Comparison of ENCODE assay signal across 25 mouse cellular contexts in the genomic region with DNA sequence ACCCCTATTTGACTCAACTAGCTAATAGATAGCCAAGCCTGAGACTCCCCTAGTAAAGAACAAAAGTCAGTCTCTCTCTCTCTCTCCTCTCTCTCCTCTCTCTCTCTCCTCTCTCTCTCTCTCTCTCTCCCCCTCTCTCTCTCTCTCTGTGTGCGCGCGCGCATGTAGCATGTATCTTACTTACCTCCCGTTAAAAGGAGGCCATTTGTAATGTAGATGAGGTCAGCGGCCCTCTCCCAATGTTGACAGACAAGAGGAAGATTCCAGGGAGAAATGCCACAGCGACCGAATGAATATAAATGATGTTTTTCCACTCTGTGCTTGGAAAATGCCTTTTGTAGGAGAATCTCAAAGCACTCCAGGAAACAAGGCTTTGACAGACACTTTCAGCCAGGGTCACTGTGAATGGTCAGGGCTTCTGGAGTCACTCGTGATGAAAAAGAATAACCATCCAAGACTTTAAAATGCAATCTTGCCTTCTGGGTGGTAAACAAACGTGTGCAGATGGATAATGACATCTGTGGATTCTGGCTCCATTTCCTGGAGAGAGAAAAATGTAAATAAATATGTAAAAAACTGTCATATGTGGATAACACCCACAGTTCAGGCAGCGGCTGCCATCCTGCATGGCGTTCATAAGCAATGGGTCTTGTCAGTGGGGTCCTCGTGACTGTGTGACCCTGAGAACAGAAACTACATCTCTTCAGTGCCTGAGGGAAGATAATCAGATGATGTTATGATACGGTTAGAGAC. TPM values are rescaled to one million over a fixed set of nuclear protein-coding genes. Genes with fewer than 3 reads are reported as not detected.
DNase-seq lines count a peak whose midpoint lies in the region; ATAC-seq and TF ChIP-seq lines count a peak whose summit lies in the region.
"Had no signal": no experiment of that assay in that cellular context is flagged by ENCODE, and none has a peak within 500 bp of the region (broad histone marks: within the 10 kb centered on the region; RNA-seq: fewer than 3 reads in every experiment).

No protein-coding gene starts in this region.

- H3K36me3 ChIP-seq in intestine, embryonic 14.5 days (ENCODE audit: control insufficient read depth, insufficient read depth, low read length) = no peaks in the 10 kb centered on the region
- no peaks in the 10 kb centered on the region for H3K36me3 ChIP-seq in intestine, postnatal 0 days (ENCODE audit: control insufficient read depth, insufficient read depth)
- H3K36me3 ChIP-seq in stomach, embryonic 14.5 days (ENCODE audit: control insufficient read depth, insufficient read depth, low read length) = no peaks in the 10 kb centered on the region
- H3K36me3 ChIP-seq in stomach, postnatal 0 days (ENCODE audit: control insufficient read depth, insufficient read depth, low read length) = no peaks in the 10 kb centered on the region
- H3K36me3 ChIP-seq in hindbrain, embryonic 15.5 days = no peaks in the 10 kb centered on the region
- H3K36me3 ChIP-seq: limb, embryonic 15.5 days had no signal

- H3K4me3 ChIP-seq in intestine, embryonic 14.5 days (ENCODE audit: low read depth, low read length) = no peak overlapping the region
- no peak overlapping the region for H3K4me3 ChIP-seq in intestine, postnatal 0 days (ENCODE audit: low read depth, low read length)
- H3K4me3 ChIP-seq in stomach, embryonic 14.5 days (ENCODE audit: low read depth, low read length) = no peak overlapping the region
- H3K4me3 ChIP-seq in stomach, postnatal 0 days (ENCODE audit: low read depth, low read length) = no peak overlapping the region
- no peak overlapping the region for H3K4me3 ChIP-seq in hindbrain, embryonic 15.5 days
- H3K4me3 ChIP-seq: limb, embryonic 15.5 days had no signal

- no peak for DNase-seq in intestine, embryonic 14.5 days (ENCODE audit: low spot score)
- no peak for DNase-seq in stomach, postnatal 0 days (ENCODE audit: low spot score)
- DNase-seq: adrenal gland, postnatal 36 days; cerebellum, adult 9-10 months; gastrocnemius, postnatal 25 days; kidney, adult 9 months; layer of hippocampus, postnatal 36 days; liver, postnatal 0 days; right cerebral cortex, adult 18-20 months had no signal

- H3K4me1 ChIP-seq in intestine, embryonic 14.5 days (replicated peaks; ENCODE audit: control insufficient read depth, insufficient read depth, low read length) = no peaks in the 10 kb centered on the region; the same call in 1 of the 2 replicates
- no peaks in the 10 kb centered on the region for H3K4me1 ChIP-seq in intestine, postnatal 0 days (replicated peaks; ENCODE audit: control insufficient read depth, insufficient read depth, low read length)
- 0 out of 2 replicates have a peak, but pooled peaks cover 5% of the 10 kb centered on the region for H3K4me1 ChIP-seq in stomach, embryonic 14.5 days (ENCODE audit: control insufficient read depth, insufficient read depth, low read length)
- H3K4me1 ChIP-seq in stomach, postnatal 0 days (replicated peaks; ENCODE audit: control insufficient read depth, insufficient read depth) = no peaks in the 10 kb centered on the region
- H3K4me1 ChIP-seq in hindbrain, embryonic 15.5 days (replicated peaks) = peaks cover 6% of the 10 kb centered on the region; the same call in 1 of the 2 replicates
- H3K4me1 ChIP-seq: limb, embryonic 15.5 days had no signal

- H3K9me3 ChIP-seq in intestine, embryonic 14.5 days (ENCODE audit: control insufficient read depth, low read length) = no peaks in the 10 kb centered on the region
- H3K9me3 ChIP-seq in intestine, postnatal 0 days (ENCODE audit: control insufficient read depth) = no peaks in the 10 kb centered on the region
- H3K9me3 ChIP-seq in stomach, embryonic 14.5 days (ENCODE audit: control insufficient read depth, low read depth, low read length) = no peaks in the 10 kb centered on the region
- H3K9me3 ChIP-seq in stomach, postnatal 0 days (ENCODE audit: control insufficient read depth, low read length) = no peaks in the 10 kb centered on the region
- H3K9me3 ChIP-seq in hindbrain, embryonic 15.5 days = no peaks in the 10 kb centered on the region
- H3K9me3 ChIP-seq: limb, embryonic 15.5 days had no signal

- no peak for TF ChIP-seq EP300 in stomach, postnatal 0 days (optimal IDR thresholded peaks at IDR 0.05)

- 0 out of 2 replicates have a peak overlapping the region, but pooled peaks have one; percentile 1 for H3K27ac ChIP-seq in intestine, embryonic 14.5 days (ENCODE audit: low read depth)
- no peak overlapping the region for H3K27ac ChIP-seq in intestine, postnatal 0 days (ENCODE audit: low read depth, low read length)
- H3K27ac ChIP-seq in stomach, embryonic 14.5 days (ENCODE audit: low read length) = peak overlapping the region; percentile 21; the same call in 1 of the 2 replicates
- H3K27ac ChIP-seq in stomach, postnatal 0 days (replicated peaks) = no peak overlapping the region
- H3K27ac ChIP-seq in hindbrain, embryonic 15.5 days (replicated peaks) = no peak overlapping the region
- H3K27ac ChIP-seq: limb, embryonic 15.5 days had no signal

- no peak overlapping the region for H3K4me2 ChIP-seq in intestine, embryonic 14.5 days (ENCODE audit: low read length)
- H3K4me2 ChIP-seq in intestine, postnatal 0 days (replicated peaks; ENCODE audit: low read depth) = no peak overlapping the region
- H3K4me2 ChIP-seq in stomach, embryonic 14.5 days (replicated peaks; ENCODE audit: low read depth, low read length) = no peak overlapping the region
- H3K4me2 ChIP-seq in stomach, postnatal 0 days (replicated peaks; ENCODE audit: low read depth) = no peak overlapping the region
- no peak overlapping the region for H3K4me2 ChIP-seq in hindbrain, embryonic 15.5 days
- H3K4me2 ChIP-seq: limb, embryonic 15.5 days had no signal

- WGBS in intestine, embryonic 14.5 days = 30% methylated on average over 14 of the region's 14 CpGs
- 50% methylated on average over 14 of the region's 14 CpGs for WGBS in intestine, postnatal 0 days
- WGBS in stomach, embryonic 14.5 days = 38% methylated on average over 14 of the region's 14 CpGs
- WGBS in stomach, postnatal 0 days = 48% methylated on average over 14 of the region's 14 CpGs
- WGBS in hindbrain, embryonic 15.5 days = 17% methylated on average over 14 of the region's 14 CpGs

- no peak for TF ChIP-seq CTCF in intestine, postnatal 0 days (IDR thresholded peaks at IDR 0.05; ENCODE audit: low read depth)
- no peak for TF ChIP-seq CTCF in stomach, postnatal 0 days (IDR thresholded peaks at IDR 0.05; ENCODE audit: low read depth)

- no peak overlapping the region for H3K9ac ChIP-seq in intestine, embryonic 14.5 days (ENCODE audit: low read length)
- no peak overlapping the region for H3K9ac ChIP-seq in intestine, postnatal 0 days (ENCODE audit: low read depth, low read length)
- no peak overlapping the region for H3K9ac ChIP-seq in stomach, embryonic 14.5 days (replicated peaks; ENCODE audit: low read depth, low read length)
- H3K9ac ChIP-seq in stomach, postnatal 0 days (ENCODE audit: low read length) = no peak overlapping the region
- H3K9ac ChIP-seq in hindbrain, embryonic 15.5 days = no peak overlapping the region; the same call in 1 of the 2 replicates
- H3K9ac ChIP-seq: limb, embryonic 15.5 days; liver, postnatal 0 days had no signal

- H3K27me3 ChIP-seq in intestine, embryonic 14.5 days (replicated peaks; ENCODE audit: control insufficient read depth, insufficient read depth, low read length) = no peaks in the 10 kb centered on the region
- no peaks in the 10 kb centered on the region for H3K27me3 ChIP-seq in intestine, postnatal 0 days (replicated peaks; ENCODE audit: control insufficient read depth, insufficient read depth, low read length)
- no peaks in the 10 kb centered on the region for H3K27me3 ChIP-seq in stomach, embryonic 14.5 days (ENCODE audit: control insufficient read depth, insufficient read depth, low read length)
- no peaks in the 10 kb centered on the region for H3K27me3 ChIP-seq in stomach, postnatal 0 days (ENCODE audit: control insufficient read depth, insufficient read depth, low read length)
- H3K27me3 ChIP-seq in hindbrain, embryonic 15.5 days = no peaks in the 10 kb centered on the region
- H3K27me3 ChIP-seq: limb, embryonic 15.5 days had no signal

- ATAC-seq in intestine, embryonic 14.5 days (replicated peaks; ENCODE audit: low FRiP score, low TSS enrichment, low read depth) = no peak
- no peak for ATAC-seq in intestine, postnatal 0 days
- ATAC-seq in stomach, embryonic 14.5 days (ENCODE audit: insufficient number of reproducible peaks, insufficient read depth, low FRiP score, low read depth) = 0 out of 2 replicates have a peak, but pooled peaks have one; percentile 23
- no peak for ATAC-seq in stomach, postnatal 0 days (ENCODE audit: low FRiP score, low TSS enrichment)
- peak; percentile 51; the same call in 1 of the 2 replicates for ATAC-seq in hindbrain, embryonic 15.5 days (ENCODE audit: low FRiP score, low read depth)
- no peak for ATAC-seq in erythroid progenitor cell, adult 5-6 weeks (replicated peaks; ENCODE audit: low FRiP score, poor library complexity, severe bottlenecking)
- no peak for ATAC-seq in CD4-positive, CD25-positive, alpha-beta regulatory T cell, adult 4 months
- ATAC-seq: liver, postnatal 0 days had no signal

RNA-seq across cellular contexts. Expression of a gene that starts 10.0 kb away (rescaled TPM):
- polyA plus RNA-seq in intestine, embryonic 14.5 days (2014; fragmentation: Nextera tagmentation; extraction: Ambion mirVana) = 17.9 and 24.9 TPM in 2 replicates
- polyA plus RNA-seq in intestine, postnatal 0 days (2015; fragmentation: Nextera tagmentation; extraction: Ambion mirVana) = 5.8 and 6.1 TPM in 2 replicates
- 21.7 and 25.5 TPM in 2 replicates for polyA plus RNA-seq in stomach, embryonic 14.5 days (2014; fragmentation: Nextera tagmentation; extraction: Ambion mirVana)
- 7.2 and 7.6 TPM in 2 replicates for polyA plus RNA-seq in stomach, postnatal 0 days (2015; fragmentation: Nextera tagmentation; extraction: Ambion mirVana)
- 17.8 and 20.0 TPM in 2 replicates for polyA plus RNA-seq in hindbrain, embryonic 15.5 days (2015; fragmentation: Nextera tagmentation; extraction: Ambion mirVana)
- total RNA-seq in erythroid progenitor cell, adult 5-6 weeks (2015; ENCODE audit: low replicate concordance) = 13.4 and 19.8 TPM in 2 replicates
- 26.3 and 74.8 TPM in 2 replicates for total RNA-seq in erythroid progenitor cell, adult 5-6 weeks (2017; ENCODE audit: low replicate concordance)
- polyA plus RNA-seq in CD4-positive, CD25-positive, alpha-beta regulatory T cell, adult 4 months (2017; shearing (Covaris generic)) = 10 to 100 TPM; 16.4 to 18.5 TPM

RNA-seq across cellular contexts. Expression of a gene that starts 25.4 kb away (rescaled TPM):
- polyA plus RNA-seq in intestine, embryonic 14.5 days (2014; fragmentation: Nextera tagmentation; extraction: Ambion mirVana) = not detected in 2 replicates
- not detected in 2 replicates for polyA plus RNA-seq in intestine, postnatal 0 days (2015; fragmentation: Nextera tagmentation; extraction: Ambion mirVana)
- polyA plus RNA-seq in stomach, embryonic 14.5 days (2014; fragmentation: Nextera tagmentation; extraction: Ambion mirVana) = not detected in 2 replicates
- polyA plus RNA-seq in stomach, postnatal 0 days (2015; fragmentation: Nextera tagmentation; extraction: Ambion mirVana) = not detected in 2 replicates
- polyA plus RNA-seq in hindbrain, embryonic 15.5 days (2015; fragmentation: Nextera tagmentation; extraction: Ambion mirVana) = not detected in 2 replicates
- not detected in 2 replicates for total RNA-seq in erythroid progenitor cell, adult 5-6 weeks (2015; ENCODE audit: low replicate concordance)
- total RNA-seq in erythroid progenitor cell, adult 5-6 weeks (2017; ENCODE audit: low replicate concordance) = not detected in 2 replicates
- not detected for polyA plus RNA-seq in CD4-positive, CD25-positive, alpha-beta regulatory T cell, adult 4 months (2017; shearing (Covaris generic))
- total RNA-seq: adrenal gland, postnatal 36 days; ES-E14; gastrocnemius, postnatal 25 days; heart, adult 8-10 months; layer of hippocampus, postnatal 36 days; left cerebral cortex, postnatal 25 days; megakaryocyte-erythroid progenitor cell, adult 5-6 weeks had no signal
- polyA plus RNA-seq: cortical plate, adult 2 months; frontal cortex, adult 2 months; heart, embryonic 16.5 days; large intestine, adult 2 months; limb, embryonic 15.5 days; liver, postnatal 0 days; small intestine, adult 2 months; thymus, postnatal 0 days had no signal

RNA-seq across cellular contexts. Expression of a gene that starts 52.5 kb away (rescaled TPM):
- not detected in 2 replicates for polyA plus RNA-seq in intestine, embryonic 14.5 days (2014; fragmentation: Nextera tagmentation; extraction: Ambion mirVana)
- polyA plus RNA-seq in intestine, postnatal 0 days (2015; fragmentation: Nextera tagmentation; extraction: Ambion mirVana) = 0.08 TPM in 1 of 2 replicates, not detected in the other
- 0.13 TPM in 1 of 2 replicates, not detected in the other for polyA plus RNA-seq in stomach, embryonic 14.5 days (2014; fragmentation: Nextera tagmentation; extraction: Ambion mirVana)
- polyA plus RNA-seq in stomach, postnatal 0 days (2015; fragmentation: Nextera tagmentation; extraction: Ambion mirVana) = 0.06 TPM in 1 of 2 replicates, not detected in the other
- 0.09 and 0.18 TPM in 2 replicates for polyA plus RNA-seq in hindbrain, embryonic 15.5 days (2015; fragmentation: Nextera tagmentation; extraction: Ambion mirVana)
- total RNA-seq in erythroid progenitor cell, adult 5-6 weeks (2015; ENCODE audit: low replicate concordance) = not detected in 2 replicates
- 1.2 TPM in 1 of 2 replicates, not detected in the other for total RNA-seq in erythroid progenitor cell, adult 5-6 weeks (2017; ENCODE audit: low replicate concordance)
- under 1 TPM in 1 of 2 experiments, not detected in 1; 0.47 TPM for polyA plus RNA-seq in CD4-positive, CD25-positive, alpha-beta regulatory T cell, adult 4 months (2017; shearing (Covaris generic))
- total RNA-seq: adrenal gland, postnatal 36 days; gastrocnemius, postnatal 25 days; heart, adult 8-10 months; left cerebral cortex, postnatal 25 days; megakaryocyte-erythroid progenitor cell, adult 5-6 weeks had no signal
- polyA plus RNA-seq: heart, embryonic 16.5 days; large intestine, adult 2 months; limb, embryonic 15.5 days; small intestine, adult 2 months had no signal

Comparison
In these comparisons a context has a peak if more than half of its experiments do, and no peak if none do; other contexts are left out.
1. ATAC-seq: peak in stomach, embryonic 14.5 days (single experiment) and hindbrain, embryonic 15.5 days (single experiment); none in intestine, embryonic 14.5 days (single experiment), intestine, postnatal 0 days (single experiment), stomach, postnatal 0 days (single experiment), erythroid progenitor cell, adult 5-6 weeks (single experiment) and CD4-positive, CD25-positive, alpha-beta regulatory T cell, adult 4 months (single experiment).
2. H3K27ac ChIP-seq: peak in intestine, embryonic 14.5 days (single experiment) and stomach, embryonic 14.5 days (single experiment); none in intestine, postnatal 0 days (single experiment), stomach, postnatal 0 days (single experiment) and hindbrain, embryonic 15.5 days (single experiment).